Comparison of ENCODE assay signal across 19 mouse cellular contexts in genomic region chr7:34394636-34395035, GRCm38 (mm10). TPM values are rescaled to one million over a fixed set of nuclear protein-coding genes. Genes with fewer than 3 reads are reported as not detected.
DNase-seq lines count a peak whose midpoint lies in the region; ATAC-seq and TF ChIP-seq lines count a peak whose summit lies in the region.
"Had no signal": no experiment of that assay in that cellular context is flagged by ENCODE, and none has a peak within 500 bp of the region (broad histone marks: within the 10 kb centered on the region; RNA-seq: fewer than 3 reads in every experiment).

No protein-coding gene starts in this region.

- no peaks in the 10 kb centered on the region for H3K36me3 ChIP-seq in intestine, postnatal 0 days (ENCODE audit: control insufficient read depth, insufficient read depth)
- no peaks in the 10 kb centered on the region for H3K36me3 ChIP-seq in intestine, embryonic 16.5 days (ENCODE audit: control insufficient read depth, insufficient read depth, low read length)
- no peaks in the 10 kb centered on the region for H3K36me3 ChIP-seq in ES-Bruce4 (ENCODE audit: control insufficient read depth, insufficient read depth, low read length, poor library complexity, severe bottlenecking)
- no peaks in the 10 kb centered on the region for H3K36me3 ChIP-seq in neural tube, embryonic 14.5 days (ENCODE audit: control insufficient read depth, insufficient read depth, low read length)
- H3K36me3 ChIP-seq: embryonic facial prominence, embryonic 13.5 days; hindbrain, embryonic 15.5 days; kidney, embryonic 15.5 days; limb, embryonic 15.5 days; midbrain, embryonic 12.5 days had no signal

- H3K9me3 ChIP-seq in intestine, postnatal 0 days (ENCODE audit: control insufficient read depth), result no peaks in the 10 kb centered on the region
- H3K9me3 ChIP-seq in intestine, embryonic 16.5 days (ENCODE audit: control insufficient read depth, low read length), result no peaks in the 10 kb centered on the region
- no peaks in the 10 kb centered on the region for H3K9me3 ChIP-seq in ES-Bruce4 (replicated peaks; ENCODE audit: control insufficient read depth, insufficient read depth, low read length, poor library complexity, severe bottlenecking)
- H3K9me3 ChIP-seq in neural tube, embryonic 14.5 days (ENCODE audit: control insufficient read depth, low read length), result no peaks in the 10 kb centered on the region
- H3K9me3 ChIP-seq: embryonic facial prominence, embryonic 13.5 days; hindbrain, embryonic 15.5 days; kidney, embryonic 15.5 days; limb, embryonic 15.5 days; midbrain, embryonic 12.5 days had no signal

- no peak for ATAC-seq in intestine, postnatal 0 days
- ATAC-seq in intestine, embryonic 16.5 days, result no peak
- ATAC-seq in neural tube, embryonic 14.5 days (ENCODE audit: low read depth), result no peak

- H3K27me3 ChIP-seq in intestine, postnatal 0 days (replicated peaks; ENCODE audit: control insufficient read depth, insufficient read depth, low read length), result no peaks in the 10 kb centered on the region
- H3K27me3 ChIP-seq in intestine, embryonic 16.5 days (replicated peaks; ENCODE audit: control insufficient read depth, insufficient read depth, low read length), result no peaks in the 10 kb centered on the region
- H3K27me3 ChIP-seq in ES-Bruce4 (ENCODE audit: control insufficient read depth, insufficient read depth, low read length, poor library complexity, severe bottlenecking), result no peaks in the 10 kb centered on the region
- H3K27me3 ChIP-seq in neural tube, embryonic 14.5 days (ENCODE audit: control insufficient read depth, insufficient read depth, low read length), result no peaks in the 10 kb centered on the region
- H3K27me3 ChIP-seq: embryonic facial prominence, embryonic 13.5 days; hindbrain, embryonic 15.5 days; kidney, embryonic 15.5 days; limb, embryonic 15.5 days; midbrain, embryonic 12.5 days had no signal

- no peak overlapping the region for H3K4me3 ChIP-seq in intestine, postnatal 0 days (ENCODE audit: low read depth, low read length)
- H3K4me3 ChIP-seq in intestine, embryonic 16.5 days (ENCODE audit: low read length), result no peak overlapping the region
- H3K4me3 ChIP-seq in ES-Bruce4 (ENCODE audit: low read depth, low read length), result no peak overlapping the region
- H3K4me3 ChIP-seq in neural tube, embryonic 14.5 days (ENCODE audit: low read depth, low read length), result no peak overlapping the region
- H3K4me3 ChIP-seq: embryonic facial prominence, embryonic 13.5 days; gastrocnemius, adult 2 months; hindbrain, embryonic 15.5 days; kidney, embryonic 15.5 days; limb, embryonic 15.5 days; midbrain, embryonic 12.5 days had no signal

- peak; percentile 18; the same call in 1 of the 2 replicates for TF ChIP-seq CTCF in intestine, postnatal 0 days (IDR thresholded peaks at IDR 0.05; ENCODE audit: low read depth)
- peak; percentile 14 for TF ChIP-seq CTCF in ES-Bruce4 (IDR thresholded peaks at IDR 0.05; ENCODE audit: low read depth, low read length)

- H3K9ac ChIP-seq in intestine, postnatal 0 days (ENCODE audit: low read depth, low read length), result no peak overlapping the region
- no peak overlapping the region for H3K9ac ChIP-seq in intestine, embryonic 16.5 days (ENCODE audit: low read depth, low read length)
- H3K9ac ChIP-seq in ES-Bruce4 (ENCODE audit: low read depth, poor library complexity, severe bottlenecking), result no peak overlapping the region
- no peak overlapping the region for H3K9ac ChIP-seq in neural tube, embryonic 14.5 days (replicated peaks; ENCODE audit: low read depth, low read length)
- H3K9ac ChIP-seq: embryonic facial prominence, embryonic 13.5 days; hindbrain, embryonic 15.5 days; kidney, embryonic 15.5 days; limb, embryonic 15.5 days; midbrain, embryonic 12.5 days had no signal

- WGBS in intestine, postnatal 0 days, result 76% methylated on average over 5 of the region's 5 CpGs
- WGBS in intestine, embryonic 16.5 days, result 71% methylated on average over 5 of the region's 5 CpGs
- 77% methylated on average over 5 of the region's 5 CpGs for WGBS in neural tube, embryonic 14.5 days

- no peak for TF ChIP-seq EP300 in ES-Bruce4 (IDR thresholded peaks at IDR 0.05; ENCODE audit: insufficient read depth, low read depth, low read length)

- DNase-seq in embryo, embryonic 10 days (ENCODE audit: low spot score), result peak; percentile 7
- DNase-seq in embryo, embryonic 9.5 days (ENCODE audit: extremely low spot score), result no peak
- DNase-seq in spleen, postnatal 4 days (ENCODE audit: low spot score in 2 of 2), result no peak
- no peak for DNase-seq in kidney, postnatal 14 days
- DNase-seq: cerebellum, adult 11-12 months; gastrocnemius, adult 2 months; heart, adult 18-20 months; lung, adult 2 months; right cerebral cortex, postnatal 4 days had no signal

- H3K4me2 ChIP-seq in intestine, postnatal 0 days (replicated peaks; ENCODE audit: low read depth), result no peak overlapping the region
- no peak overlapping the region for H3K4me2 ChIP-seq in intestine, embryonic 16.5 days (ENCODE audit: low read depth, low read length)
- H3K4me2 ChIP-seq in neural tube, embryonic 14.5 days (ENCODE audit: low read depth, low read length), result no peak overlapping the region
- H3K4me2 ChIP-seq: embryonic facial prominence, embryonic 13.5 days; hindbrain, embryonic 15.5 days; kidney, embryonic 15.5 days; limb, embryonic 15.5 days; midbrain, embryonic 12.5 days had no signal

- H3K4me1 ChIP-seq in intestine, postnatal 0 days (replicated peaks; ENCODE audit: control insufficient read depth, insufficient read depth, low read length), result 0 out of 2 replicates have a peak, but pooled peaks cover 3% of the 10 kb centered on the region
- peaks cover 10% of the 10 kb centered on the region for H3K4me1 ChIP-seq in intestine, embryonic 16.5 days (ENCODE audit: control insufficient read depth, insufficient read depth, low read length)
- H3K4me1 ChIP-seq in ES-Bruce4 (ENCODE audit: control insufficient read depth, insufficient read depth, low read length), result no peaks in the 10 kb centered on the region
- peaks cover 8% of the 10 kb centered on the region for H3K4me1 ChIP-seq in neural tube, embryonic 14.5 days (ENCODE audit: control insufficient read depth, insufficient read depth, low read length)

- no peak for TF ChIP-seq POLR2A in ES-Bruce4 (IDR thresholded peaks at IDR 0.05; ENCODE audit: insufficient read depth, low read length)

- H3K27ac ChIP-seq in intestine, postnatal 0 days (ENCODE audit: low read depth, low read length), result no peak overlapping the region
- no peak overlapping the region for H3K27ac ChIP-seq in intestine, embryonic 16.5 days (ENCODE audit: low read length)
- H3K27ac ChIP-seq in ES-Bruce4 (ENCODE audit: insufficient read depth, low read length), result no peak overlapping the region
- H3K27ac ChIP-seq in neural tube, embryonic 14.5 days (ENCODE audit: low read depth, low read length), result peak overlapping the region; percentile 62; the same call in 1 of the 2 replicates
- H3K27ac ChIP-seq: embryonic facial prominence, embryonic 13.5 days; gastrocnemius, adult 2 months; hindbrain, embryonic 15.5 days; kidney, embryonic 15.5 days; limb, embryonic 15.5 days; macrophage; midbrain, embryonic 12.5 days had no signal

RNA-seq across cellular contexts. Expression of gene Lsm14a, which starts 1.5 kb away (rescaled TPM):
- 46.7 and 47.1 TPM in 2 replicates for polyA plus RNA-seq in intestine, postnatal 0 days (2015; fragmentation: Nextera tagmentation; extraction: Ambion mirVana)
- 65.1 and 66.2 TPM in 2 replicates for polyA plus RNA-seq in intestine, embryonic 16.5 days (2015; fragmentation: Nextera tagmentation; extraction: Ambion mirVana)
- 167 and 172 TPM in 2 replicates for polyA plus RNA-seq in ES-Bruce4 (2011; ENCODE audit: insufficient read depth, insufficient read length, low read depth, missing spikeins)
- polyA plus RNA-seq in neural tube, embryonic 14.5 days (2014; fragmentation: Nextera tagmentation; extraction: Ambion mirVana), result 32.9 and 38.4 TPM in 2 replicates
